Mouse (Mus musculus) kidney, postnatal 10 days (tissue): Measurements from ENCODE around the gene Tmem176a.
"Not testable (repeated sequence)": the region's sequence is repeated elsewhere in the genome, so short reads cannot be mapped to it uniquely, and the experiment has no call there.

ENCODE experiments used
- DNase-seq: peaks from one replicate; pipeline ENCODE4 v3.0.0; 2021; ENCODE audit warnings: mixed read lengths

Tmem176a gene

DNA sequence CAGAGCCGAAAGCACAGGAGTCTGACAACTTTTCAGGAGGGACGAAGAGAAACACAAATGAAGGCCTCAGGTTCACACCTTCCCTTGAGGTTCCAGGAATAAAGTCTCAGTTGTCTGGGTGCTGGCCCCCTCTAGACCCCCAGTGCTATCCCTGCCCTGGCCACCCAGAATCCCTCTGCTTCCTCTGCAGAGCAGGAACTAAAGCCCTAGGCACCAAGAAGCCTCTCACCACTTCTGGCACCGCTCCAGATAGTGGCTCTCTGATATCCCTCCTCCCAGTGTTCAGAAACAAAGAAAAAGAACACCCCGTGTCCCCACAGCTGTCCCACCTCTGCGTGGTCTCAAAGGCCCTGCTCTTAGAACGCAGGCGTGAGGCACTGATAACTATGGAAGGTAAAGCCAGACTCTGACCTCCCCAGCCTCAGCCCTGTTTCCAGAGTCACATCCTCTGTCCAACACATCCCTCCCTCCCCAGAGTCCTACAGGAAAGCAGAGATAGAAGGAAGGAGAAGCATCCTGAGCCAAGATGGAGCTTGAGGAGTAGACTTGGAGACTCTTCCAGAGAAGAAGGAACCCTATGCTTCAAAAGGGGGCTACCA is at the start of gene Tmem176a:
Tmem176a (plus strand) TSS at position 549 of the 599 bp plus-strand sequence.
- peak; percentile 80 for DNase-seq

DNA sequence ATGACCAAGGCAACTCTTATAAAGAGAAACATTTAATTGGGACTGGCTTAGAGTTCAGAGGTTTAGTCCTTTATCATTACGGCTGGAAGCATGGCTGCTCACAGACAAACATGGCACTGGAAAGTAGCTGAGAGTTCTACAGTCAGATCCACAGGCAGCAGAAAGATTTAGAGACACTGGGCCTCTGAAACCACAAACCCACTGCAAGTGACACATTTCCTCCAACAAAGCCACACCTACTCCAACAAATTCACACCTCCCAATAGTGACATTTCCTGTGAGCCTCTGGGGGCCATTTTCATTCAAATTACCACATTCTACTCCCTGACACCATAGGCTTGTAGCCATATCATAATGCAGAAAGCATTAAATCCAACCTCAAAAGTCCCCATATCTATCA is 38.8 kb upstream of the Tmem176a start:
- DNase-seq, result no peak

DNA sequence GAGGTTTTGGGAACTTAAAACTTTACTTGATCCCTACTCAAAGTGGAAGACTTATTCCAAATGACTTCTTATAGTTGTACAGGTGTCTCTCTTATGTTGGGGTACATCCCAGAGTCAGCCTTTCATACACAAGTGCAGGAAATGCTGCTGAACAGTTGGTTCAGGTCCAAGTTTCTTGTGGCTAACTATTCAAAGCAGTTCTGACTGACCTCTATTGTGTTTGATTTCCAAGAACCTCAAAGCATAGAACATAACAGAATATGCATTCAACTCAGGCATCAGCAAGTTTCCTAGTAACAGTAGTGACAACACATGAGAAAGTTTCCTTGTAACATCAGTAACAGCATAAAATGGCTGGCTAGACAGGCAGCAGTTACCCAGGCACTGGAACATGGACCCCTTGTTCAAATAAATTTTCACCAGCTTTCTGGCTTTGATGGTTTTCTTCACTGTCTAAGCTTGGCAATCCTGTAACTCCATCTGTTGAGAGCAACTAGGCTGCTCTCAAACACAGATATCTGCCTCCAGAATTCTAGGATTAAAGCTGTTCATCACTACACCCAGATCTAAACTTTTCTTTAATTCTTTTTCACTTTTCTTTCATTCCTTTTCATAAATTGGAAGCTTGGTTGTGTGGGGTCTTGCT is 37.2 kb upstream of the Tmem176a start:
- no peak for DNase-seq

DNA sequence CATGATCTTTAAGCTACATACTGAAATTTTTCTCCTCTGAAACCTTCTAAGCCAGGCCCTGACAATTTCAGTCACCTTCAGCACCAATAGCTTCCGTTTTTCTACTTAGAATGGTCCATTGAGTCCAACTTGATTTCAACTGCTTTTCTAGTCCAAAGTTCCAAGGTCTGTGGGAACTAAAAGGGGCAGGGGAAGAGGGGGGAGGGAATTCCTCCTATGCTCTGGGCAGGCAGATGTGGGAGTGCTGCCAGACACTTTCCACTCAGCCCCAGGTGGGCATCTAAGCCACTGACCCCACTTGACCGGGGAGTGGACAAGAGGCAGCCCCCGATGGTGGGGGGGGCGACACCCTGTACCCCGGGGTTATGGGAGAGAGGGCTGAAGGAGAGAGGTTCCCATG is 36.4 kb upstream of the Tmem176a start:
- DNase-seq, result peak; percentile 49

DNA sequence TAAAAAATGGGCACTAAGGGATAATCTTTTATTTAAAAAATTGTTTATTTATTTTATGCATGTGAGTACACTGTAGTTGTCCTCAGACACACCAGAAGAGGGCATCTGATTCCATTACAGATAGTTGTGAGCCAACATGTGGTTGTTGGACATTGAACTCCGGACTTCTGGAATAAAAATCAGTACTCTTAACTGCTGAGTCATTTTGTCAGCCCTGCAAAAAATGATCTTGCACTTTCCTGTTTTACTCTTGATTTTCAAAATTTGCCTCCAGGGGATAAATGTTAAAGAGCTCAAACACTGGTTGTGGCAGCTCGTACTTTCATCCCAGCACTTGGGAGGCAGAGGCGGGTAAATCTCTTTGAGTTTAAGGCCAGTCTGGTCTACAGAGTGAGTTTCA is 34.0 kb upstream of the Tmem176a start:
- no peak for DNase-seq

DNA sequence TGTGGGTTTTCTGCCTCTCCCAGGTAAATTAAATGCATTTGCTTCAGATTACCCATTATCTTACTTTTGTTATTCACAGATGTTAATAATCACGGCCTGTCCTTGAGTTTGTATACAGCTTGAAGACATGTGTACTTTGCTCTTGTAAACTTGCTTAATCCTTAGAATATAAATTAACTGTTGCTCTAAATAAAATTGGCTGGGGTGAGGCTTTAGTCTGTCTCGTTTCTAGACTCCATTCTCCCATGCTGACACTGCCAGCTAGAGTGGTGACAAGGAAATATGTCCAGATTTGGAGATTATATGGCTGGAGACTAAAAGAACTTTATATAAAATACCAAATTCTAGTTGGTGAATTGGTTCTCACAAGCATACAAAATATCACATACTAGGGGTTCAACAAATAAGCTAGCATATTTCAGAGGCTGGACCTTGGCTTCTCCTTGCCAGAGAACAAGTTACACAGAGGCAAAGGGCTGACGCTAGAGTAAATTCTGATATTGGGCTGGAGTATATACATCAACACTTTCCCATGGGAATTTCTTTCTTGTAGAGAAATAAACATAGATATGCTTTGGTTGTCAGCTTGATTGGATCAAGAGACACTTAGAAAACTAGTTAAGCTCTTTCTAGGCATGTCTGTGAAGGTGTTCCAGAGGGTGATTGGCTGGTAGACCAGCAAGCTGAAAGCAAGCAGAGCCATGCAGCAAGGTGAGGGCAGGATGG is 31.1 kb upstream of the Tmem176a start:
- no peak for DNase-seq

DNA sequence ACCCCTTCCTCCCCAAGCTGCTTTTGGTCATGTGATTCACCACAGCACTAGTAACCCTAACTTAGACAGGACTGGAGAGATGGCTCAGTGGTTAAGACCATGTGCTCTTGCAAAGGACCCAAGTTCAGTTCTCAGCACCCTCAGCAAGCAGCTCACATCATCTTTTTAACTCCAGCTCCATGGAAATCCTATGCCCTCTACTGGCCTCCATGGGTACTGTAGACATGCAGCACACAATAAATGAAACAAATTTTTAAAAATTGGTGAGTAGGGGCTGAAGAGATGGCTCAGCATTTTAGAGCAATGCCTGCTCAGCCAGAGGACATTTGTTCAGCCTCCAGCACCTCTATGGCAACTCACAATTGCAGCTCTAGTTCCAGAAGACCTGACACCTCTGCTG is 25.7 kb upstream of the Tmem176a start:
- DNase-seq, result no peak

DNA sequence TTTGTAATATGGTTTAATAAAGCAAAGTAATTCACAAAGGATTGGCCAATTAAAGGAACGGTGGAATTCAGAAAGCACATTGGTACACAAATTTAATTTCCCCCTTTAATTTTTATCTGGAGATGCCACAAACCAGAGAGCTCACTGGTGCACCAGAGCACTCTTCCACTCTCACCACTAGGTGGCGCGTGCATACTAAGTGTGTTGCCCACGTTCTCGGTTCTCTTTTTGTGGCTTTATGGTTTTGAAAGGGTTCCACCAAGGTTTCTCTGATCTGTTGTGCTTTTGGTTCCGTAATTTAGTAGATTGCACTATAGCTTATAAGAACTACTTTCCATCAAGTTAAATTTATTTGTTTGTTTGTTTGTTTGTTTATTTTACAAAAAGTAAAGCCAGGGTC is 22.9 kb upstream of the Tmem176a start:
- DNase-seq, result peak; percentile 90

DNA sequence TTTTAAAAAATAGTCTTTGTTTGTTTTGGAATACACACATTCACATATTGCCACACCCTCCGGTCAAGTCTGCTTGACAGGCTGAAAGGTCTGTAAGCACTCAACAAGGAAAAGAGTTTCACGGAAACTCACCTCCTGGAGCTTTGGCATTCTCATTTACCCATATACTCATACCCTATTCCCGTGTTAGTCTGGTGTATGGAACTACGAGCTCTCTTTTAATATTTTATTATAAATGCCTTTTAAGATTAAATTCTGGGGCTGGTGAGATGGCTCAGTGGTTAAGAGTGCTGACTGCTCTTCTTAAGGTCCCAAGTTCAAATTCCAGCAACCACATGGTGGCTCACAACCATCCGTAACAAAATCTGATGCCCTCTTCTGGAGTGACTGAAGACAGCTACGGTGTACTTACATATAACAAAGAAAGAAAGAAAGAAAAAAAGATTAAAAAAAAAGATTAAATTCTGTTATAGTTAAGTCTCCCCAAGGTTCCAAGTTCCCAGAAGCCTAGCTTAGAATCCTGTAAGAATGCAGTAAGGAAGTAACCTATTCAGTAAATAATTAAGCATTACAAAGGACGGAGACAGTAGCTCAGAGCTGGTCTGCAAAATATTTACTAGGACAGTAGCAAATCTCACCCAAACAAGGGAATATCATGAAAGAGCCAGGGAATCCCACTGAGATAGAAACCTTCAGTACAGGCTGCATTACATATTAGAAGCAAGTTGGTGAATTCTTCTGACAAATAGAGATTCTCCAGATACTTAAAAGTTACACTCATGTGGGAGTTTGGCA is 18.5 kb upstream of the Tmem176a start:
- not testable (repeated sequence) for DNase-seq

DNA sequence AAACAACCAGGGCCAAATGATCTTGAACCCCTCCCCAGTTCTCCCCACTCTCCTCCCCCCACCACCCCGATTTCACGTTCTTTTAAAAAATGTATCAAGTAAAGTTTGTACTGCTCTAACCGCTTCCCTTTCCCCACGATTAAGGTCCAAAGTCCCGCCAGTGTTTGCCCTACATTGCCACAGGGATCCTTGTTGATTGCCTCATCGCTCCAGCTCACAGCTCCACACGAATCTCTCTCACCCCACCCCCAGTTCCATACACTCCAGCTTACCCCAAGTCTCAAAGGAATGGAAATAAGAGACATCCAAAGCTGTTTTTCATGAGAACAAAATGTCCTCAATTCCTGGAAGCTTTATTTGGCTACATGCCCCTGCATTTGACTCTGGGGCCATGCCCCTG is 15.7 kb upstream of the Tmem176a start:
- DNase-seq, result peak; percentile 51

DNA sequence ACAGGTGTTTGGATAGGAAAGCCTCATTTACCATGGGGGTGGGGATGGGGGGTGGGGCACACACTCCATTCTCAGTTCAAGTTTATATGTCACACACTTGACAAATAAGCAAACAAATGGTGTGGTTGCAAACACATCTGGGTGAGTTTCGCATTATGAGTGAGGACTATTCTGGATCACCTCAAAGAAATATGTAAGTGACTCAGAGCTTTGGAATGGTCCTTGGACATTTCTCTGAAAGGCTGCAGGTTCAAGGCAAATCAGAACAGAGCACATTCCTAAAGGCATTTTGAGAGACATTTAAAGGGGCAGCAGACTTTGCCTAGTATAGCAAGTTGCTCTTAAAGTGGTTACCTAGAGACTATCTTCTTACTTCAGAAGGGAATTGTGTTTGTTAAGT is 11.7 kb upstream of the Tmem176a start:
- no peak for DNase-seq

DNA sequence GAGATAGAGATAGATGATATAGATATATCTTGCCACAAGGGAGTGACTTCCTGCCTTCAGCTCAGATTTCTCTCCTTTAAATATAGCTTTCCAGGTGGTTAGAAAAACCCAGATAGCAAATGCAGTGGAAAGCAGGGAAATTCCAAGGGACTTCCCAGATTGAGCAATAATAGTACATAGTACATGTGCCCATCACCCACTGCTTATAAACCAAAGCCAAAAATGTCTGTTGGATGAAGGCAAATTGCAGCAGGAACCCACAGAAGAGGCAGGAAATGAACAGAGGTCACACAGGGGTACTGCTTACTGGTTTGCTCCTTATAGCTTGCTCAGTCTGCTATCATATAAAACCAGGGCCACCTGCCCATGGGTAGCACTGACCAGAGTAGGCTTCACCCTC is 11.1 kb upstream of the Tmem176a start:
- DNase-seq, result no peak

DNA sequence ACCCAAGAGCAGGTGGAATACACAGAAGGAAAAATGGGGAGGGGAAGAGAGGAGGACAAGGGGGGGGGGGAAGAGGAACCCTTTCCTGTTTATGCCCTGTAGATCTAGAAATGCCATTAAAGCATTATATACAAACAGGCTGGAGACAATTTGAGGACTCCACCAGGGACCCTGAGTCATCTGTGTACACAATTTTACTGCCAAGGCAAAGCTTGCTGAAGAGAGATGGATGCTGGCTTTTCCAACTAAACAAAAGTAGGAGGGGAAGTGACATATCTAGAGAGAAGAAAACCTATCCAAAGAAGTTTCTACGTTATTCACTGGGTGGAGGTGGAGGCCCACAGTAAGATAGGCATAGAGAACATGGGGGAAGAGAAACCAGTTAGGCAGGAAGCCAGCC is 10.5 kb upstream of the Tmem176a start:
- DNase-seq, result no peak

DNA sequence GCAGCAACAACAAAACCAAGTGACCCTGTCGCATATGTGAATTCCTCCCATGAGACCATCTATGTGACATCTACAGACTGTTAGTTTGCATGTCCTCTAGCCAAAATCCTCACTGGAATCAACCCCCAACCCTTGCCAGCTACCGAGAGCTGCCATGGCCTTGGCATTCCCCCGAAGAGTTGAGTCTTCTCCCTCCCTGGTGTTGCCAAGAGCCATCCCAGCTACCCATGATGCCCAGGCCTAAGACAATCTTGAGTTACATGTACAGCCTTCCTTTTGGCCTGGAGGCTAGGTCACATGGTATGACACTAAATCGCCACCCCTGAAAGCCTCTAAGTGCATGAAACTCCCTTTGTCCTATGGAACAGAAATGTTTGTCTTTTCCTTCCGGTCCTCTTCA is 9.6 kb upstream of the Tmem176a start:
- DNase-seq, result no peak

DNA sequence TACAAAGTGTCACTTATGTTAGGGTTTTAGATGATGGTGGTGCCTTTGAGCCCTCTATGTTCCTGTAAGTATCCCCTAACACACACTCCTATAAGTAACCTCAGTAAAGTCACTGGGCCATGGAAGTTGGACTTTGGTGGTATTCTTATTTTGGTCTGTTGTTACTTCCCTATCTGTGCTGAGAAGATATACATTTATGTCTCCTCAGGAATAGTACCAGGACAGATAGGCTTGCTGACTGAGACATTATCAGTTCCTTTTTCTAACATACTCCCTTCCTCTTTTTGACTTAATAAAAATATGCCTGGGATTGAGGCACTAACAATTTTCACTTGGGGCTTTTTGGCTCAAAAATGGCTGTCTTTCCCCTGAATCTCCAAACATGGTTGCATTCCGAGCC is 8.3 kb upstream of the Tmem176a start:
- no peak for DNase-seq

DNA sequence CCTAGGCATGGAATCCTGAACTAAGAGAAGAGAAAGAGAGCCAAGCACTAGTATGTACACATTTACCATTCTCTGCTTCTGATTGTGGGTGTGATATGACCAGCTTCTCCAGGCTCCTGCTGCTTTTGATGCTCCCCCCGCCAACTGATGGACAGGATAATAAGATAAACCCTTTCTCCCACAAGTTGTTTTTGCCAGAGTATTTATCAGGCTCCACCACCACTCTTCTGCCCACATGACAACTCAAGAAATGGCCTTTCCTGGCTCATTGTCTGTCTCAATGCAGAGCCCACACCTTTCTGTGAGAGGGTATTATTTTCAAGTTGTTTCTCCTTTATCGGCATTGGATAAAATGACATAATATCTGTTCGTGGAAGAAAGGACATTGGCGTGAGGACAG is 7.2 kb upstream of the Tmem176a start:
- DNase-seq, result no peak

DNA sequence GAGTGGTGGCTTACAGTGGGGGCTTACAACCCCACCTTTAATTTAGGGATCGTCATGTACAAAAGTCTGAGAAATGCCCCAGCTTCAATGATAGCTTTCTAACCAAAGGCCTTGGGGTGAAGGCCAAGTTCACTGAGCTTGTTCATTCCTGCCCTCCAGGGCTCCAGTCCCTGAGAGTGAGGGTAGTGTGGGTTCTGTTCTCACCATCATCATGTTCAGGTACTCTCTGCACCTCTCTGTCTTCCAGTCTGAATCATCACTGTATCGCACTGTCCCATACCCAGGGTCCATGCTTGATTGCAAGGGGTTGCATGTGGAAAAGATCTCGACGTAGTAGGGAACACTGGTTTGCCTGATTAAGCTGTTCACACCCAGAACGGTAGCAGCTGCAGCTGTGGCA is 5.5 kb upstream of the Tmem176a start:
- no peak for DNase-seq

DNA sequence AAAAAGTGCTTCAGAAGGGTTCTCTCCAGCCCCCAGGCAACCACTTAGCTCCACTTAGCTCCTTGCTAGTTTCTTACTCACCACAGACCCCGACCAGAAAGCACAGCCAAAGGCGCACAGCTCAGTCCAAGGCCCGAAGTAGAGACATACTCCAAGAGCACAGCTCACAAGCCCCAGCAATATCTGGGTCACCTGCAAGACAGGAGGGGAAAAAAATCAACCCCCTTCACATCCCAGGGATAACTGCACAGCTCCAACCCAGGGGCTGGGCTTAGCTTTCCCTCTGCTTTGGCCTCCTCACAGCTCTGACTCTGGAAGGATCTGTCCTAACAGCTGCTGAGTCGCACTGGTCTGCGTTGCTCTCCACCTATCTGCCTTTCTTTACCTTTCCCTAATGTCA is 4.6 kb upstream of the Tmem176a start:
- DNase-seq, result no peak

DNA sequence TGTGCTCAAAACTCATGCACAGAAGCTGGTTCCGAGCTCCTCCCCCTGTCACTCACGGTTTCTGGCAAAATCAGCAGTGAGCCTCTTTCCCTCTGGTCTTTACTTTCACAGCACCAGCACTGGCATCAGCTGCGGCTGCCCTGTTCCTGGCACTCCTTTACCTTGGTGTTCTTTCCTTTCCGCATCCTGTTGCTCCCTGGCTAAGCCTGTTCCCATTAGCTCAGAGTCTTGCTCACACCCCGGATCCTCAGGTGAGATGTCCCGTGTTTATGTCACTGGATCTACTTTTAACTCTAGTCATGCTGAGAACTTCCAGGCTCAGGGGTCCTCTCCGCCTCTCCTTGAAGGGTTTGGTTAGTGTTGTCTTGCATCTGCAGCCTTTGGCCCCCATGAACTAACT is 3.2 kb upstream of the Tmem176a start:
- no peak for DNase-seq

DNA sequence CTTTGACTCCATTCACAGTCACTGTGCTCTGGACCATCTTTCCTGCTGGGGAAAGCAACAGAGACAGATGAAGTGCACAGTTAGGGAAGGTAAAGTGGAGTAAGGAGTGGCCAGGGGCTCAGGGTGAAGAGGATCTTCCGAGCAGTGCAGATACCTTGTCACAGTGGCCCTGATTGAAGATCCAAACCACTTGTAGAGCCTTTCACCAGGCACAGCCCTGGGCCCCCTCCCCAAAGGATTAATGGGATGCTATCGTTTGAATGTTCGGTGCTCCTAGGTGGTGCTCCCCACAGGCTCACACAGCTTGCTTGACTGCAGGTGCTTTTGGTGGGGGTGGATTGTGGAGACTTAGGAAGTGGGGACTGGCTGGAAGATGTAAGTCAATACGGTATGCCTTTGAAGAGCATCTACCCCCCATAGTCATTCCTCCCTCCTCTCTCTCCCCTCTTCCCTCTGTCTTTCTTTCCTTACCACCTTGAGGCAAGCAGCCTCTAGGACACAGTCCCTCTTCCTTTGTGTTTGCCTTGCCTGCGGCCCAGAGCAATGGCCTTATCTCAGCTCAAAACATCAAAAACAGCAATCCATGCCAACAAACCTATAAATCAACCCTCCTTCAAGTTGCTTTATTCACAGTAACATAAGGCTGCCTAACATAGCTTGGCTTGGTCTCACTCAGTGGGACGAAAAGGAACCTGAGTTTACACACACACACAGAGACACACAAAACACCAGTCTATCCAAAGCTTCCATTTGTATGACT is 2.2 kb upstream of the Tmem176a start:
- no peak for DNase-seq

DNA sequence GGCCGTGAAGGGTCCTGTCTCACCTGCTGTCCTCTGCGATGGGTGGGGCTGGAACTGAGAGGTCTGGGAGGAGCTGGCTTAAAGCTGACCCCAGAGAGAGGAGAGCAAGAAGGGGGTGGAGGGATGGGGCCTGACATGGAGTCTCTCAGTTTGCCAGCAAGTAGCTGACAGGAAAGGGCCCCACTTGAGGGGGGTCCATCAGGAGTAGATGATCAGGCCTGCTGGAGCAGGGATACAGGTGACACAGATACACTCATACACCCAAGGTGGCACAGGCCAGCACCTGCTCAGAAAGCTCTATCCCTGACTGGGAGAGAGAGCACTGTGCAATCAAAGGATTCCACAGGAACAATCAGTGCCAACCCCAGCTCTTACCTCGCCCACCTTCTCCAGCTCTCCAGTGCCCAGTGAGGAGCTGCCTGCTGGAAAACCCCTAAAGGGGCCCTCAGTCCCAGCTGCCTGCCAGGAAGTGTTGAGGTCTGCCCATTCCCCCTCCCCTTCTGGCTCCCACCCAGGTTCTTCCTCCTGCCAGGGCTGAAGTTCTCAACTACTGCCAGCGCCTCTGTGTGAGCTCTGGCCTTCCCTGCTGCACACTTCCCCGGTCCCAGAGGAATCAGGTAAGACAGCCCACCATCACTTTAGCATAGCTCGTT is 380 bp downstream of the Tmem176a start, which contains the start of gene Tmem176b:
Tmem176b (minus strand) TSS at position 524 of the 653 bp plus-strand sequence.
- peak; percentile 98 for DNase-seq
